Mouse (Mus musculus) gastrocnemius, postnatal 4 days (tissue): ENCODE data around the gene Nphp4. TPM values are rescaled to one million over a fixed set of nuclear protein-coding genes. Genes with fewer than 3 reads are reported as not detected.

Source experiments
- DNase-seq, 2 experiments: peaks; one replicate each; pipeline ENCODE4 v3.0.0; 2021 to 2022; ENCODE audit warnings: low spot score in 2 of 2, mixed read lengths in 2 of 2
- long read RNA-seq, 2 experiments: library from polyadenylated mRNA; stranded (forward); transcript quantifications; one replicate each; pipeline ENCODE4 v2.0.0; 2021
- total RNA-seq, 2 experiments: library from RNA; stranded (reverse); gene quantifications; 2 replicates each; pipeline ENCODE4 v1.2.3; 2021

Nphp4 gene
- total RNA-seq: 1 to 10 TPM; 2.0 to 2.5 TPM
- long read RNA-seq, experiment 1, partial matches to known transcripts: 1 of 2 reads
- long read RNA-seq, experiment 1, other reads (novel, unspliced or antisense): 1 of 2 reads
- long read RNA-seq, experiment 2, partial matches to known transcripts: 1 of 4 reads
- long read RNA-seq, experiment 2, other reads (novel, unspliced or antisense): 3 of 4 reads

DNA sequence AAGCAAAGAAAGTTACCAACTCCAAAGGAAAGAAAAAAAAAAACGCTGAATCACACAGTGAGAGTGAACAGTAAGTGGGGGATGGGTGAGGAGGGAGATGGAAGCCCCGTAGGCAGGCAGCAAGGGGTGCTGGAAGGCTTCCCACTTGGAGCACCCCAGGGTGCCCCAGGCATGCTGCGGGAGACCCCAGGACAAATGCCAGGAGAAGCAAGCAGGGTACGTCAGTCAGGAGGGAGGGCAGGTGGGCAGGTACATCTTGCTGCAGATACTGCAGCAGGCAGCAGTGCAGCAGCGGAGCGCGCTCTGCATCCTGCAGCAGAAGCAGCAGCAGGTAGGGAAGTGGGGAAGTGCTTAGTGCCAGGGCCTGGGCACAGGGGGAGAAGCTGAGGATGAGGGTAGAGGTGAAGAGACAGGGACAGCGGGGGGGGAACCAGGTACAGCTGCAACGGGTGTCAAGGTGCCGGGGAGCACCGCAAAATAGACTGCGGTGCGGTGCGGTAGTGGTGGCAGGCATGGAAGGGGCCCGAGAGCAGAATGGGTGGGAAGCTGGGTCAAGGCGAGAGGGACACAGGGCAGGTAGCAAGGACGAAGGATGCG lies at the start of gene Nphp4:
Gene Nphp4 (plus strand): TSS at position 280 of the 597 bp plus-strand sequence.
- no peak for DNase-seq

DNA sequence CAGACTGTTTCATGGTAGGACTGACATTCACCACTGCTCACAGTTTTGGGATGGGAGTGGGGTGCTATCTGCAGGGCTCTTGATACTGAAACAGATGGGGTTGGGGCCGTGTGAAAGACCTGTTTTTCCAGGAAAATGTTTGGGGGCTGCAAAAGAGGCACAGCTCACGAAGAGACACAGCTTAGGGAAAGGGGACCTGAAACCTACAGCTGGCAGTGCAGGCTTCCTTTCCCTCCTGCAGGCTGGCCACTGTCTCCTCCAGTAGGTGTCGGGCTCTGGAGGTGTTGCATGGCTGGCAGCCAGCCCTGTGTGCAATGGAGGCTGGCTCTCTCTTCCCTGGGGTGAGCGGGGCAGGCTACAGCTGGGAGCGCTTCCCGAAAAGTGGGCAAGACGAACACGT lies 48.2 kb upstream of the Nphp4 start:
- DNase-seq: no peak

DNA sequence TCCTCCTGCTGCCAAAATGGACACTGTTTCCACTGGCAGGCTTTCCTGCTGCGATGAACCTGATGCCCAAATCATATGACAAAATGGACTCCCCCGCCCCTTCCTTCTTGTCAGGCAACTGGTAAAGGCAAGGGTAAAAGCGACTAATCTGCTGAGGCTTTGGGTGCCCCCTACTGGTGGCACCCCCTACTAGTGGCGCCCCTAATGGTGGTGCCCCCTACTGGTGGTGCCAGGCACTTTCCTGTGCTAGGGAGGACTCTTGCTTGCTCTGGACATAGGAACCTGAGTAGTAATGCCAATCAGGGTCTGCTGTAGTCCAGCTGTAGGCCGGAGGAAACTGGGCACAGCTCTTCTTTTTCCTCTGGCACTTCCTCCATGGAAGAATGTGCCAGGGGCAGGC lies 44.2 kb upstream of the Nphp4 start:
- DNase-seq: peak in 1 of 2 experiments; percentile 29

DNA sequence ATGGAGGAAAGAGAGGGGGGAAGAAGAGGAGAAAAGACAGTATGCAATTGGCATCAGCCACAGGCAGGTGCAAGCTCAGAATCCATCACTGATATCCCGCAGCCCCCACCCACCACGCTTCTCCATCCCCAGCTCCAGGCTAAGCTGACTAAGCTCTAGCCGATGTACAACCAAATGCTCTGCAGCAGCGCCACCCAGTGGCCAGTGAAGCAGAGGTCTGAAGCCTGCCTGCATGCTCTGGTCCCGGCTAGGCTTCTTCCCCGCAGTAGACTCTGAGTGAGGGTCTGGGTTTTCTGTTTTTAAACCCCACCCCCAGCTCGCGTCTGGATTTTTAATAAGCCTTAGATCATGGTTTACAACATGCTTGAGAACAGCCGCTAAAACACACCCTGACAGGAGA lies 41.7 kb upstream of the Nphp4 start:
- peak; percentile 88 to 92 for DNase-seq

DNA sequence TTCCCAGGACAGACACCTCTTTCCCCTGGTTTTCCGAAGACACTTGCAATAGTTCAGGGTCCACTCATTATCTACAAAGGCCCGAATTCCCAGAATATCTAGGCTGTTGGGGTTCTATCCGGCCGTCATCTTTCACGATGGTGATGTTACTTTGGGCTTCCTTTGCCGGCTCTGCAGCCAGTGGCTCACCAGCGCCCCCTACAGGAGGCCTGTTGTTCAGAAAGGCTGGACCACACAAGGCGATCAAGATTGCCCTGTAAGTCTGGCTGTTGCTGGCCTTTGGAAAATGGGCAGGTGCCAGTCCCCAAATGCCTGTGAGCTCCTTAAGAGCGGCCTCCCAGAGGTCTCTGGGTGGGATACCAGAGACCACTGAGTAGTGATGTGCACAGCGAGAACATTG lies 41.3 kb upstream of the Nphp4 start:
- peak; percentile 61 to 78 for DNase-seq

DNA sequence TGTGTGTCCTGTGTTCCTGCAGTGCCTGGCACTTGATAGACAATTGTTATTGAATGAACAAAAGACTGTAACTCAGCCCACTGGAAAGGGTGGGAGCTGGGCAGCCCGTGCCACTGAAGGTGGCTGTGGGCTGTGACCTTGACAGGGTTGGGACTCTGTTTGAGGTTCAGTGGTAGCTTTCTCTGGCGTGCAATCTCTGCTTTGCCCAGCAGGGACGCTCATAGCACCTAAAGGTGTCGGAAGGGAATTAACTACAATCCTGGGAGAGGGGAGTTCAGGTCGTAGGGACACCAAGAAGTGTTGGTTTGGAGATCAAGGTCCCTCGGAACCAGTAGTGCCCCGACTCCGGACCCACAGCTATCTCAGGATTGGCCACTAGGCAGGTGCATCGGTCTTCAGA lies 35.6 kb upstream of the Nphp4 start:
- no peak for DNase-seq

DNA sequence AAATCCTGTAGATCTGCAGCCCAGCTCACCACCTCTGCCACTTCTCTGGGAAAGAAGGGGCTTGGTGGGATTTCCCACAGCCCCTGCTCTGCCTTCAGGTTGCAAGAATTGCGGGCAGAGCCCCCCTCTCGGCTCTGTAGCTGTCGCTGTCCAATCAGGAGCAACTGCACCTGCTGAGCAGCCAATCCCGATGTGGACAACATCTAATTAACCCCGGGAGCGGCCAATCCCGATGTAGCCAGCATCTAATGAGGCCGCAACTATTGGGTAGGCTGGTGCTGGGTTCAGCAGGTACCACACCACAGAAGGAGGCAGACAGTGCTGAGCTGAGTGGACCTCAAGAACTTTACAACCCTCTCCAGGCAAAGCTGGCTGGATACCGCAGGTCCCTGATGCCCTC lies 35.0 kb upstream of the Nphp4 start:
- no peak for DNase-seq

DNA sequence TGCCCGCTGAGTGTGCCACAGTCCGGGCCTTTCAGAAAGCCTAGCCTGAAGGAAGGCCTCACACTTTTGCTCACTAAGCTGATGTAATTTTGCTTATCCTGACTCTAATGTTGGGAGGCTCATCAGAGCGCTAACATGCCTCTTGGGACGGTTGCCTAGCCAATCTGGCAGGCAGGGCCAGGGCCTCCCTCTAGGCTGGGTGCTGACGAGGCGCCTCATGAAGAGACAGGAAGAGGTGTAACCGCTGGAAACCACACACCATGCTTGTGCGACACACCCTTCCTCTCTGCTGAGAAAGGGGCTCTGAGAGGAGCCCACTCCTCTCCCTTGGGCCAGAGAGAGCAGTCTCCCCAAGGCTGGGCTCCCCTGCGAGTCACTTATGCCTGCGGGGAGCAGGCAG lies 30.3 kb upstream of the Nphp4 start:
- DNase-seq: no peak

DNA sequence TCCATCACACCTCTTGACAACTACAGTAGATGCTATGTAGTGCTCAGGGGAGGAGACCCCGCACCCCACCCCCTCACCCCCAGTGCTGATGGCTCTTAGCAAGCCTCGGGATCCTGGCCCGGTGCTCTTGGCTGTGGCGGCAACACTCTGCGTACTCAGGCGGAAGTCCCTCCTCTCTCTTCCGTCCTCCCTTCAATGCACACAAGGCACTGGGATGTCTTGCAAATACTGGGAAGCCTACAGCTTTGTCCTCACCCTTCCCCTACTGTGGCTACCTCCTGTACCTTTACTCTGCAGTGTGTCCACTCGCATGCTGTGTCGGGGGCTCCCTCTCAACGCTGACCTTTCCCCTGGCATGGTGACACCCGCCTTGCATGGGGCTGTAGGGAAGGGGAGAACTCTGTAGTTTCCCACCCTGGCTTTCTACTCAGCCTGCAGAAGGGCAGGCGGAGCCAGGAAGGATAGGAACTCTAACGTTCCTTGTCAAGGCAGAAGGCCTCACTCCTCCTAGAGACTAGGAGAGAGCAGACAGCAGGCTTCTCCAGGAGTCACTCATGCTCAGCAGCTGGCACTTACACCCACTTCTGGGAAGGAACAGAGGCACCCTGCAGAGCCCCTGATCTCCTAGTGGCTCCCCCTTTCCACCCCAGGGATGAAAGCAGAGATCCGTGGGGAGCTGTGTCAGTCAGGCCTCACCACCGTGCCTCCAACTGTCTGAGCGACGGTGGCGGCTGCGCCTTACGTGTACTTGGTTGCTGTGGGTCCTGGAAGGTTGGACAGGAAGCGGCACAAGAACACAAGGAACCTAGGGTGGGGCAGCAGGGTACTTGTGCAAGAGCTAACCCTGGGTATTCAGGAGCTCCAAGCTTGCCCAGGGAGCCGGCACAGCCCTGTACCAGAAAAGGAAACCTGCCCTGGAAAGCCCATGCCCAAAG lies 28.5 kb upstream of the Nphp4 start:
- DNase-seq: no peak

DNA sequence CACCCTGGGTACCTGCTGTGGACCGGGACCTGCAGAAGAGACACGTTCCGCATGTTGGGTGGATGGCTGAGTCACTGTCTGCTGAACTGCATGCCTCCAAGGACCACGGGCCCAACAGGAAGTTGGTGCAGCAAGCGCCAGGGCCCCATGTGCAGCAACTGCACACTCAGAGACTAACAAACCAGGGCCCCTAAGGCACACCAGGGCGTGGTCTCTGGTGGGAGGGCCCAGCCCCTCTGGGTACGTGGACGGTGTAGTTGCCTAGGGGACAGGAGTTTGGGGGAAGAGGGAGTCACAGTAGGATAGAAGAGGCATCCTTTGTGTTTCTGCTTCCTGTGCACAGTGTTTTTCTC lies 27.9 kb upstream of the Nphp4 start:
- no peak for DNase-seq

DNA sequence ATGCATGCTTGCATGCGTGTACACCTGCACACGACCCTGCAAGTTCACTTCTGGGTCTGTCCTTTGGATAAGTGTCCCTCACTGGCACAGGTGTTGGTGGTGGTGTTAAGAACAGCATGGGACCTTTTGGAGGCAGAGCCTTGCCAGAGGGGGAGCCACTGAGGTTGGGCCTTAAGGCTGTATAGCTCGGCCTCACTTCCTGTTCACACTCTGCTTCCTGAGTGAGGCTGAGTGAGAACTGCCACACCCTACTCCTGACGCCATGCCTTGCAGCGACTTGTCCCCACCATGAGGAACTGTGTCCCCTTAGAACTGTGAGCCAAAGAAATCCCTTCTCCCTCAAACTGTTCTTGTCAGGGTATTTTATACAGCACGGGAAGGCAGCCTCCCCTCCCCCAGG lies 25.1 kb upstream of the Nphp4 start:
- no peak for DNase-seq

DNA sequence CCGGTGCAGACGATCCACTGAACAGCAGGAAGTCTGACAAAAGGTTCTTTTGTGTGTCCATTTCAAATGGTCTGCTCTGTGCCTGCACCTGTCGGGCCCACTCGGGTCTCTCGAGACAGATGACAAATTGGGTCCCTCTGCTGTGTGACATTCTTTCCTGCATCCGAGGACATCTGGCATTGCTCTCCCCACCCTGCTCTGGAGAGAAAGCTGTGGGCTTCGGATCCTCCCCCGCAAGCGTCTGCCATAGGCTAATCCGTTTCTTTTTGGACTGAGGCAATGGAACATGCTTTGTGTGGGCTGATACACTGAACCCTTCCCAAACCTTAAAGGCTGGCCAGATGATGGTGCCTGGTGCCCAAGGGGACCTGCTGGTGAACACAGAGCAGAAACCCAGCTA lies 23.4 kb upstream of the Nphp4 start:
- DNase-seq: no peak

DNA sequence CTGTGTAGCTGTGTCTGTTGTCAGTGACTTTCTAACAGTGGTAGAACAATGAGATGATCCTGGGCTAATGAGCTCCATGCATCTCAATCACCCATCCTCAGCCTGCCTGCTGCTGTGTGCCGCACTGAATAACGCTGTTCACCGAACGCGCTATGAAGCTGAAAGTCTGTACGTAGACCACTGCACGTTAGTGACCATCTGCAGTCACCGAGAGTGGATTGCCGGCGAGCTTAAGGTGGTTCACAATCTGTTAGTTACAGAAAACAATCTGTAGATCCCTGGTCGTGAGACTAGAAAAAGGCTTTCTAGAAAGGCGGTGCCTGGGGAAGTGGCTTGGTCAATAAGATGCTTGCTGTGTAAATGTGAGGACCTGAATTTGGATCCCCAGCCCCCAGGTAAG lies 22.4 kb upstream of the Nphp4 start:
- no peak for DNase-seq

DNA sequence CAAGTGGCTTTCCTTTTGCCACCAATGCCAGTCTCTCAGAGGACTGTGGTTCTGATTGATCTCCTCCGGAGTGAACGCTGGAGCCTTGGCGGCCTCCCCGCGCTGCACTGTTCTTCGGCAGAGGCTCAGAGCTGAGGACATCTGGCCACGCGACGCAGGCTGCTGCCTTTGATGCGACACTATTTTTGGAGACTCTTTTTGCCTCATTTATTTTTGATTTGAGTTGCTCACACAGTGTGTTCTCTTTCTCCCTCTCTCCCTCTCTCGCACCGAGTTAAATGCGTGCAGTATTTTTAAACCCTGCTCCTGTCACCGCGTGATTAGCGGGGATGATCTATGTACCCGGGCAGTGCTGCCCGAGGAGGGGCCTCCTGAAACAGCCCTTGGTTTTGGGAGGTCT lies 19.9 kb upstream of the Nphp4 start:
- DNase-seq: no peak

DNA sequence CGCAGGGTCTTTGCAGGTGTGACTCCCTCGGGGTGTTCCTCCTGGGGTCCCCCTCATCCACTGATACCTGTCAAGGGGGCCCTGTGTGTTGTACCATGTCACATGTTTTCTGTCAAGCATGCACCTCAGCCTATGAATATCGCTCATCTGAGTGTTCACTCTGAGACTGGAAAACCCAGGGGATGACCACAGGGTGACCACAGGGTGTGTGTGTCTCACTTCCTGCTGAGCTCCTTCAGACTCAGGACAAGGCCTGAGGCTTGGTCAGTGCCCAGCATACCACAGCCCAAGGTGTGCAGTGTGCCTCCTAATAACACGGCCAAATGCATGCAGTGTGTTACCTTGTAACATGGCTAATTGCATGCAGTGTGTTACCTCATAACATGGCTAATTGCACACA lies 18.8 kb upstream of the Nphp4 start:
- no peak for DNase-seq

DNA sequence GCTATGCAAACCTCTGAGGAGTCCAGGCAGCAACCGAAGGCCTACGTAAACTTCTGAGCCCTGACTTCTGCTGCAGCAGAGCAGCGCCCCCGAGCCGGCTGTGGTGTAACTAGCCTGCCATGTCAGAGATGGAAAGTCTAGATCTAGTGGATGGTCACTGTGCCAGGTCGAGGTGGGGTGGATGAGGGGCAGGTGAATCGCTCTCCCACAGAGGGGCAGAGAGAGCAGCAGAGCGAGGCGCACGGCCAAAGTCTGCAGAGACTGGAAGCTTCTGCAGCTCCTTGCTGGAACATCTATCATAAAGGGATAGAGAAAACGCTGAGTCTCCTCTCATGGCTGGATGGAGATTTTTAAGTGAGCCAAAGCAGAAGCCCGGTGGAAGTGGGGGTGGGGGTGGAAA lies 14.0 kb upstream of the Nphp4 start:
- no peak for DNase-seq

DNA sequence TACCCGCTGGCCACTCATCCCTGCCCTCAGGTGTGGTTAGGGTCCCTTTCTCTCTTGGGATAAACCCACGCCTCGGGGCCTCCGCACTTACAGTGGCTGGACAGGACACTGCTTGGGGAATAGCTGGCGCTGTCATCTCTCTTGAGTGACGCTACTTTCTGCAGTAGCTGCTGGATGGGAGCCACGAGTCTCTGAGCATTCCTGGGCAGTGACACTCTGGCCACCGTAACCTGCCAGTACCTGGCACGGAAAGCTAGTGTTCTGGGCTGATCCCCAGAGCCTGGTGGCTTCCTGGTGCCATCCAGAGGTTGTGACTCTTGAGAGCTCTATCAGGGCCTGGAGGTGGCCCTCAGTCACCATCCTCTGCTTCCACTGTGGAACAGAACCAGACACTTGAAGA lies 13.4 kb upstream of the Nphp4 start:
- no peak for DNase-seq

DNA sequence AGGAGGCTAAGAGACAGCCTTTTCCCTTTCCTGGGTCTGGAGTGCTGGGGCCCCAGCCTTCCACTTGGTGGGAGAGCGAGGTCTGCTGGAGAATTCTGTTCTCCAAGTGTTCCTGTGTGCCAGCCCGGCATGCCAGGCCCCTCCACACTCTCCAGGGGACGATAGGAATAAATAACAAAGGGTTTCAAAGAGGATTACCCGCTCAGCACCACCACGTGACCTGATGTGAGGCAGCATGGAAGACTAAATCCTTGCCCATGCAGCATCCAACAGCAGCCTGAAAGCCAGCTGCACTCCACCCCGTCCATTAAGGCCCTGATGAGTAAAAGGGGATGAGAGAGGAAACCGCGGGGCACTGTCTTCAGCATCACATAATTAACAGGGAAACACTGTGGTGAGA lies 11.4 kb upstream of the Nphp4 start:
- no peak for DNase-seq

DNA sequence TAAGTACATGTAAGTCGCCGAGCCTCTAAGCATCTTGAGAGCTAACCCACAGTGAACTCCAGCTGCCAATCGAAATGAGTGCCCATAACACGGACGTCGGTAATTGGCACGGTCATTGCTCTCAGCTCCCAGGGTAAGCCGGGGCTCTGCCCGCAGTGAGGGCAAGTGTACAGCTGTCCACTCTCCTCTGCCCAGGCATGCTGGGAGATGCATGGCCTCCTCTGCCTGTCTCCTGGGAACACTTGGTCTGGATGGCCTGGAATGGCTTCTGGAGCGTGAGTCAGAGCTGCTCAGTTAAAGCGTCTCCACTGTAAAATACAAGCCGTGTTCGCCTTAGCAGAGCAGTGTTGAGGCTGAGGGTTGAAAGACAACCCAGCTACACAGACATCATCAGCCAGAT lies 9.9 kb upstream of the Nphp4 start:
- no peak for DNase-seq

DNA sequence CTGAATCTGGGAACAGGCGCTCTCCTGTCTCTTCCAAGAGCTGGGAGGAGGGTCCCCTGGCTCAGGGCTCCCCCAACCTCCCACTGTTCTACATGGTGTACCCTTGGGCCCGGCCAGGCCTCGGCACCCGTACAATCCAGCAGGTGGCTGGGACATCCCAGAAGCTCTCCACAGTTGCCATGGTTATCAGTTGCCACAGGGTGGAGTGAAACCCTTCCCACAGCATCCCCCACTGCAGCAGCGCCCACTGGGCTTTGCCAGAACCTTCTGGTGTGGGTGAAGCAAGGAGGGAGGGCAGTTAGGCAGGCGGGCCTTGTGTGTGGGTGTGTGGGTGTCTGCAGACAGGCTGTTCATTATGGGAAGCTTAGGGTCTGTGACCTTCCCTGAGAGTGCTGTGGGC lies 8.6 kb upstream of the Nphp4 start:
- DNase-seq: no peak

DNA sequence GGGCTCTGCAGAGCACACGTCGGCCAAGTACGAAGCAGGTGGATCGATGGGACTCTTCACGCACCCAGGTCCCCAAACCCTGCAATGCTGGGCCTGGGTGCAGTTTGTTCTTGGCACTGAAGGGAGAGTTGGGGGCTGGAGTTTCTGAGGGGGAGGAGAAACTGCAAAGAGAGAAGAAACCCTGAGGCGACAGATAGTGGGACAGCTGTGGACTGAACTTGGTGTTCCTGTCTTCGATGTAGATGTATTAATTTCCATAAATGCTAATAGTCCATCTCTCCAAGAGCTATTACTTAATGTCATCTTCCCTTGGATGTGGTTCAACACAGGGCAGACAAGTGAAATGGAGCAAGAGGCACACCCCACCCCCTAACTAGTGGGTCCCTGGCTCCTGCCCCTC lies 565 bp upstream of the Nphp4 start:
- DNase-seq: no peak

DNA sequence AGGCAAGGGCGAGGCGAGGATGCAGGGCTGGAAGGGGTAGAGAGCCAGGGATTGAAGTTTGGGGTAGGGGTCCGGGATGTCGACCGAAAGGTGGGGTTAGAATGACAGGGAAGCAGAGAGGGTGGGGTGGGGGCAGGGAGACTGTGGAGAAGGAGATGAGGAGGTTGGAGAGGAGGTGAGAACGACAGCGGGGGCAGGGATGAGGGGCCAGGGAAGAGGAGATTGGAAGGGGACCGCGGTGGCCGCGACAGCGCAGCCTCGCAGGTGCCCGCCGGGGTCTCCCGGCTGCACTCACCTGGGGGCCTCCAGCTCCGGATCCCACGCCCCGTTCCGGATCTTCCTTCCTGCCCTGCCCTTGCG lies 580 bp downstream of the Nphp4 start:
- DNase-seq: no peak
